Mouse (Mus musculus) Patski (cell line): Measurements from ENCODE around the gene Agfg2. TPM values are rescaled to one million over a fixed set of nuclear protein-coding genes. Genes with fewer than 3 reads are reported as not detected.

Experiments used
- ATAC-seq: fragments of 100-300 bp; one replicate; pipeline ENCODE4 v1.8.0; 2021
- CTCF ChIA-PET: fragments of 350-600 bp; sonication (Branson Sonifier 250); formaldehyde crosslinking; loops from one replicate; lab custom pipeline; 2022; ENCODE audit warnings: inconsistent platforms; lab: Charles Lee
- POLR2A ChIA-PET: fragments of 350-600 bp; sonication (Branson Sonifier 250); formaldehyde crosslinking; loops from one replicate; lab custom pipeline; 2022; ENCODE audit warnings: antibody characterized with exemption, inconsistent platforms; lab: Charles Lee
- DNase-seq: peaks from one replicate; pipeline ENCODE4 v3.0.0-alpha.2; 2011; ENCODE audit warnings: low read depth, low spot score
- H3K27me3 ChIP-seq: fragments of 371-371 bp; one replicate; pipeline ENCODE4 v1.5.1; 2021
- CTCF ChIP-seq: fragments of 100-300 bp; IDR thresholded peaks from one replicate; pipeline ENCODE4 v1.5.1; 2021
- in situ Hi-C: fragments of 300-500 bp; cut with MboI; formaldehyde crosslinking; loops from 3 replicates; pipeline ENCODE4 v1.11.1; 2018; ENCODE audit warnings: low pct_unique_long_range_greater_than_20kb, mixed read lengths
- polyA plus RNA-seq: library from polyadenylated mRNA; unstranded; gene quantifications from one replicate; pipeline ENCODE4 v1.2.3, GENCODE M21; 2021

Gene Agfg2
- polyA plus RNA-seq, 1 experiment from 2014 or later, result 33.1 TPM

DNA sequence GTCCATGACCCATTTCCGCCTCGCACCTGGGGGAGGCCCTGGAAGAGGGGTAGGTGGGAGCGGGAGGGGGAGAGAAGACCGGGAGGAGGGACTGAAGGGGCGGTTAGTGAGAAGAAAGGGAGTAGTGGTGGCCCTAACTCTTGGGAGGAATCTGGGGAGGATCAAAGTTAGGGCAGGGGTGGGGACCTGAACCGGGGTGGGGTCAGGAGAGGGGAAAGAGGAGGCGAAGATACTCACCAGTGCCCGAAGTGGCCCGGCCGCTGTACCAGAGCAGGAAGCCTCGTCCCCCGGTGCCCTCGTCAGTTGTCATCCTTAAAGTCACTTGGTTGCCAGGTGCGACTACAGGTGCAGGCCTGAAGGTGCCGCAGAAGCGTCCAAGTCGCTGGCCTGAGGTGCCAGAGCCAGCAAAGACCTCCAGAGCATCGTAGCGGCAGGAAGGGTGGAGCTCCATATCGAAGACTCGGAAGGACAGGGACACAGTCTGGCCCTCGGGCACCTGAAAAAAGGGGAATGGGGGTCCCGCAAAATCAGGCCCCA is 75.8 kb downstream of the Agfg2 start:
- DNase-seq (no peak), ATAC-seq (no peak)
- in situ Hi-C loops, result no loop called here
- POLR2A ChIA-PET, result interaction anchor here (0.6 to 1.2 kb wide), 5 partner anchors 9 to 140 kb away, joined by 3 to 6 read pairs (median 3); partner anchors contain the start of gene Pop7
- TF ChIP-seq CTCF, result no peak
- CTCF ChIA-PET, result interaction anchor here (1.0 to 1.1 kb wide), 2 partner anchors 43 to 106 kb away, joined by 3 to 5 read pairs; partner anchors contain the start of gene Pop7
- no peaks in the 10 kb centered on the region for H3K27me3 ChIP-seq

GRCm38 (mm10) chr5:137607860-137608653 is 76.5 kb downstream of the Agfg2 start:
- CTCF ChIA-PET, result no interaction called here
- ATAC-seq, result no peak
- in situ Hi-C loops, result no loop called here

GRCm38 (mm10) chr5:137601365-137601729 is 83.2 kb downstream of the Agfg2 start:
- in situ Hi-C loops, result loop anchor here (5.0 kb wide), 2 partner anchors 51 to 69 kb away; partner anchors contain the start of genes Epo and Gnb2
- no peaks in the 10 kb centered on the region for H3K27me3 ChIP-seq
- no peak for TF ChIP-seq CTCF
- ChIA-PET CTCF (no interaction called here), POLR2A (interaction anchor here (0.9 to 2.3 kb wide), 3 partner anchors 10 to 70 kb away, joined by 4 to 8 read pairs (median 5); partner anchors contain the start of gene Epo)
- ATAC-seq, result no peak
- DNase-seq, result no peak

More at GRCm38 (mm10) chr5:137607860-137608653, 76.5 kb downstream of the Agfg2 start:
- TF ChIP-seq CTCF, result no peak
- POLR2A ChIA-PET, result interaction anchor here (1.2 kb wide), 1 partner anchor 106 kb away, joined by 3 read pairs; the partner anchor contains the start of gene Pop7
- no peak for DNase-seq
- H3K27me3 ChIP-seq, result no peaks in the 10 kb centered on the region

GRCm38 (mm10) chr5:137600619-137601364 is 83.7 kb downstream of the Agfg2 start, which contains the start of gene Mospd3:
TSS of gene Mospd3 (minus strand) at chr5:137601058.
- ATAC-seq (peak; percentile 89), DNase-seq (peak; percentile 95)
- TF ChIP-seq CTCF, result no peak
- in situ Hi-C loops, result loop anchor here (5.0 kb wide), 2 partner anchors 52 to 68 kb away; partner anchors contain the start of genes Epo and Gnb2
- H3K27me3 ChIP-seq, result no peaks in the 10 kb centered on the region
- ChIA-PET POLR2A (interaction anchor here (0.9 to 2.3 kb wide), 7 partner anchors 9 to 98 kb away, joined by 3 to 8 read pairs (median 4); partner anchors contain the start of genes Epo, Pcolce and Pop7), CTCF (interaction anchor here (0.6 to 1.8 kb wide), 4 partner anchors 49 to 1720 kb away, joined by 3 to 5 read pairs (median 4); partner anchors contain the start of gene Pop7)

Other genes with a start within 250 kb of the Agfg2 start
- gene Zan, start 207.7 kb downstream of the Agfg2 start, polyA plus RNA-seq, result 7.9 TPM
- 43.2 TPM for gene Pop7, start 182.2 kb downstream of the Agfg2 start, polyA plus RNA-seq
- gene Gigyf1, start 166.2 kb downstream of the Agfg2 start, polyA plus RNA-seq, result 55.9 TPM
- not detected for gene Epo, start 151.5 kb downstream of the Agfg2 start, polyA plus RNA-seq
- 963 TPM for gene Gnb2, start 151.2 kb downstream of the Agfg2 start, polyA plus RNA-seq
- not detected for gene Actl6b, start 131.2 kb downstream of the Agfg2 start, polyA plus RNA-seq
- not detected for gene Tfr2, start 114.9 kb downstream of the Agfg2 start, polyA plus RNA-seq
- 65.4 TPM for gene Mospd3, start 83.7 kb downstream of the Agfg2 start, polyA plus RNA-seq
- 990 TPM for gene Pcolce, start 70.9 kb downstream of the Agfg2 start, polyA plus RNA-seq
- gene Fbxo24, start 55.7 kb downstream of the Agfg2 start, polyA plus RNA-seq, result 2.5 TPM
- 31.0 TPM for gene Lrch4, start 55.6 kb downstream of the Agfg2 start, polyA plus RNA-seq
- gene Gm20605, start 55.6 kb downstream of the Agfg2 start, polyA plus RNA-seq, result 17.5 TPM
- 5.2 TPM for gene Sap25, start 43.4 kb downstream of the Agfg2 start, polyA plus RNA-seq
- 0.09 TPM for gene Irs3, start 39.0 kb downstream of the Agfg2 start, polyA plus RNA-seq
- 13.4 TPM for gene Nyap1, start 56.9 kb upstream of the Agfg2 start, polyA plus RNA-seq
- 154 TPM for gene Tsc22d4, start 61.0 kb upstream of the Agfg2 start, polyA plus RNA-seq
- 36.7 TPM for gene Ppp1r35, start 94.1 kb upstream of the Agfg2 start, polyA plus RNA-seq
- gene Mepce, start 102.9 kb upstream of the Agfg2 start, polyA plus RNA-seq, result 64.6 TPM
- gene Zcwpw1, start 103.1 kb upstream of the Agfg2 start, polyA plus RNA-seq, result 22.2 TPM
- gene Pilra, start 151.6 kb upstream of the Agfg2 start, polyA plus RNA-seq, result 0.05 TPM
- gene Pilrb1, start 173.4 kb upstream of the Agfg2 start, polyA plus RNA-seq, result not detected
- not detected for gene Pilrb2, start 187.1 kb upstream of the Agfg2 start, polyA plus RNA-seq
- gene Cyp3a13, start 236.9 kb upstream of the Agfg2 start, polyA plus RNA-seq, result 1.3 TPM